Mouse (Mus musculus) forebrain, embryonic 11.5 days (tissue): ENCODE results near the gene Gm44511. TPM values are rescaled to one million over a fixed set of nuclear protein-coding genes. Genes with fewer than 3 reads are reported as not detected.
"Not testable (repeated sequence)": the region's sequence is repeated elsewhere in the genome, so short reads cannot be mapped to it uniquely, and the experiment has no call there.

ENCODE experiments used
- ATAC-seq: fragments of 200-750 bp; cut with Nextera tagmentation; replicated peaks from 2 replicates; pipeline ENCODE4 v1.8.0; 2017; ENCODE audit warnings: moderate TSS enrichment; ENCODE audit not compliant: low FRiP score
- DNase-seq: peaks from one replicate; pipeline ENCODE4 v3.0.0-alpha.2; 2017; ENCODE audit warnings: low spot score
- H3K27ac ChIP-seq: fragments of 300-500 bp; sonication (generic); 2 replicates; pipeline ENCODE4 v1.5.1; 2014; ENCODE audit warnings: low read depth, low read length
- H3K27me3 ChIP-seq: fragments of 300-500 bp; sonication (generic); 2 replicates; pipeline ENCODE4 v1.6.1; 2014; ENCODE audit warnings: mild to moderate bottlenecking, low read length, mixed read lengths; ENCODE audit not compliant: control insufficient read depth, insufficient read depth
- H3K36me3 ChIP-seq: fragments of 300-500 bp; sonication (generic); 2 replicates; pipeline ENCODE4 v1.6.1; 2014; ENCODE audit warnings: mild to moderate bottlenecking, low read length, moderate library complexity, mixed read lengths; ENCODE audit not compliant: control insufficient read depth, insufficient read depth
- H3K4me1 ChIP-seq: fragments of 300-500 bp; sonication (generic); replicated peaks from 2 replicates; pipeline ENCODE4 v1.6.1; 2014; ENCODE audit warnings: low read length, mixed read lengths; ENCODE audit not compliant: control insufficient read depth, insufficient read depth
- H3K4me2 ChIP-seq: fragments of 300-500 bp; sonication (generic); 2 replicates; pipeline ENCODE4 v1.6.1; 2014; ENCODE audit warnings: low read depth, mild to moderate bottlenecking, low read length, moderate library complexity, mixed read lengths; ENCODE audit not compliant: severe bottlenecking
- H3K4me3 ChIP-seq: fragments of 300-500 bp; sonication (generic); 2 replicates; pipeline ENCODE4 v1.5.1; 2014; ENCODE audit warnings: low read depth, low read length
- H3K9ac ChIP-seq: fragments of 300-500 bp; sonication (generic); 2 replicates; pipeline ENCODE4 v1.6.1; 2014; ENCODE audit warnings: low read length
- H3K9me3 ChIP-seq: fragments of 300-500 bp; sonication (generic); 2 replicates; pipeline ENCODE4 v1.6.1; 2016; ENCODE audit warnings: low read length, mixed read lengths; ENCODE audit not compliant: control insufficient read depth
- WGBS: fragments of 180-500 bp; shearing (Covaris S2); extraction: QIAGEN DNeasy Blood & Tissue Kit; methylation state at CpG from one replicate; pipeline ENCODE4 v1.1.7; 2014; 5-methylcytosine and 5-hydroxymethylcytosine counted together
- polyA plus RNA-seq: library from polyadenylated mRNA; unstranded; fragments of >200 nt; fragmentation: Nextera tagmentation; extraction: Ambion mirVana; gene quantifications from 2 replicates; pipeline ENCODE4 v1.2.1, GENCODE M21; 2014

The Gm44511 gene
- polyA plus RNA-seq, 1 experiment from 2014 or later: not detected

DNA sequence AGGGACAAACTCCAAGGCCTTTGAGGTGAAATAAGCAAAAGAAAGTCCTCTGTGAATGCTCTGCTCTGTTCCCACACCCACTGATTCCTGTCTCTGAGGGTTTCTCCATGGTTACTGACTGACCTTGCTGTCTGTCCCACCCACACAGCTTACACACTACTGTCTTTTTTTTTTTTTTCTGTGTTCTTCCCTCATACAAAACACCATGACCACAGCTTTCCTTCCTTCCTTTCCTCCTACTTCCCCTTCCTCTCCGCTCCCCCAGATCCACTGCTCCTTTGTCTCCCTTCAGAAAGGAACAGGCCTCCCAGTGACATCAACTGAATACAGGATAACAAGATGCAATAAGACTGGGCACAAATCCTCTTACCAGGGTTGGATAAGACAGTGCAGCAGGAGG, 37.6 kb downstream of the Gm44511 start:
- H3K9me3 ChIP-seq: no peaks in the 10 kb centered on the region
- ATAC-seq (no peak), DNase-seq (no peak)
- no peaks in the 10 kb centered on the region for H3K4me1 ChIP-seq
- H3K4me3 ChIP-seq: no peak overlapping the region
- H3K4me2 ChIP-seq: no peak overlapping the region
- no peak overlapping the region for H3K9ac ChIP-seq
- H3K36me3 ChIP-seq: no peaks in the 10 kb centered on the region
- 92% methylated on average over 1 of the region's 1 CpGs for WGBS
- no peaks in the 10 kb centered on the region for H3K27me3 ChIP-seq
- H3K27ac ChIP-seq: no peak overlapping the region

DNA sequence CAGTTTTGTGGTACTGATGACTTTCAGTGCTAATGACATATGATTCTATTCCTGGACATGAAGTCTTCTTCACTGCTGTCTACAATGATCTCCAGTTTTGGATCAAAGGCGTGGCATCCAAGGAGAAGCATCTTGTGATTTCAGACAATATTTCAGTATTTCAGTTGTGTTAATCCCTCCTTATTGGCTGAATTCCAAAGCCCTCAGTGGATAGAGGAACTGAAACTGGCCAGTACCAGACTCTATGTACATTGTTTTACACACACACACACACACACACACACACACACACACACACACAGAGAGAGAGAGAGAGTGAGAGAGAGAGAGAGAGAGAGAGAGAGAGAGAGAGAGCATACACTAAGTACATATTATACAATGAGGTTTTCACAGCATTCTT, 39.7 kb downstream of the Gm44511 start:
- DNase-seq, H3K27me3 ChIP-seq, ATAC-seq, H3K9ac ChIP-seq, H3K36me3 ChIP-seq, H3K4me2 ChIP-seq, H3K4me3 ChIP-seq, H3K9me3 ChIP-seq, H3K27ac ChIP-seq, H3K4me1 ChIP-seq: not testable (repeated sequence)
- 87% methylated on average over 1 of the region's 1 CpGs for WGBS

DNA sequence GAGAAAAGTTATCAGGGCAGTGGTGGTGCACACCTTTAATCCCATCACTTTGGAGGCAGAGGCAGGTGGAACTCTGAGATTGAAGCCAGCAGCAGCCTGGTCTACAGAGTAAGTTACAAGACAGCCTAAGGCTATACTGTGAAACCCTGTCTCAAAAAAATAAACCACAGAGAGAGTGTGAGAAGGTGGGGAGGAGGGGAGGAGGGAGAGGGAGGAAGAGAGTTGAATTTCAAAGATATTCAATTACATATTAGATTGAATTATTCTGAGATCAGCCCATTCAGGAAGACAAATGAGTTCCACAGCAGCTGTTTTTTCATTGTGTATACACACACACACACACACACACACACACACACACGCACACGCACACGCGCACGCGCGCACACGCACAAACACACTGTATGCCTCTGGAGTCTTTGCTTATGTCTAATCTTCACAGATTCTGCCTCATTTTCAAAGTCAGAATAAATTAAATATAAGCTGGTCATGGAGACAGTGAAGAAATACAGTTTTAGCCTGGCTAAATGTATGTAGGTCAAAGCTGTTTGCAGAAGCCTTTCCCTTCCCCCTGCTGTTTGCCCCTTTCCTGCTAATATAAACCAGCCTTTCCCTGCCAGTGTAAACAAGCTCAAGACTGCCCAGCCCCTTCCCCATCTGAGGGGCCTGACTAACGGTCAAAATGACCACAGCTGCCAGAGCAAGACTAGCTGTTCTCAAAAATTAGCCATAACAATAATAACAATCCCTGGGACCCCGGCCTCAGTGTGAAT, 56.4 kb downstream of the Gm44511 start:
- H3K9me3 ChIP-seq: no peaks in the 10 kb centered on the region
- H3K27me3 ChIP-seq: no peaks in the 10 kb centered on the region
- no peaks in the 10 kb centered on the region for H3K36me3 ChIP-seq
- H3K4me3 ChIP-seq: no peak overlapping the region
- H3K9ac ChIP-seq: no peak overlapping the region
- no peak overlapping the region for H3K4me2 ChIP-seq
- no peak overlapping the region for H3K27ac ChIP-seq
- no peaks in the 10 kb centered on the region for H3K4me1 ChIP-seq
- WGBS: 76% methylated on average over 10 of the region's 10 CpGs
- ATAC-seq (no peak), DNase-seq (no peak)

DNA sequence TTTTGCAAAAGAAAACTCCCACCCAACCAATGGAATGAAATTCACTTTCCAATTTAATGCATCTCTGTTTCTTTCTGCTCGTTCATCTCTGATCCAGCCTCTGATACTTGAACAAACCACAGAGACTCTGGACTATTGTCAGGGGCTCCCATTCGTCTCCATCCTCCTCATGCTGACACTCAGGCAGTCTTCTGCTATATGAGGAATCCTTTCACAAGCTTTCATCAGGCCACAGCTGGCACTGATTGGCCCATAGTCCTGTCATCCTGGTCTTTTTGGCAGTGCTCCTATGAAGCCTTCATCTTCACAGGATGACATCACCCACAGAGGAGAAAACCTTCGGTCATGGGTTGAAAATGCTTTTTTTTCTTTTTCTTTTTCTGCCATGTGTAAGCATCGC, 58.1 kb downstream of the Gm44511 start:
- ATAC-seq: no peak
- Histone ChIP-seq H3K4me3 (no peak overlapping the region), H3K36me3 (no peaks in the 10 kb centered on the region), H3K27ac (no peak overlapping the region), H3K4me1 (no peaks in the 10 kb centered on the region), H3K9ac (no peak overlapping the region), H3K9me3 (no peaks in the 10 kb centered on the region), H3K4me2 (no peak overlapping the region), H3K27me3 (no peaks in the 10 kb centered on the region)
- WGBS: 74% methylated on average over 4 of the region's 4 CpGs
- no peak for DNase-seq

DNA sequence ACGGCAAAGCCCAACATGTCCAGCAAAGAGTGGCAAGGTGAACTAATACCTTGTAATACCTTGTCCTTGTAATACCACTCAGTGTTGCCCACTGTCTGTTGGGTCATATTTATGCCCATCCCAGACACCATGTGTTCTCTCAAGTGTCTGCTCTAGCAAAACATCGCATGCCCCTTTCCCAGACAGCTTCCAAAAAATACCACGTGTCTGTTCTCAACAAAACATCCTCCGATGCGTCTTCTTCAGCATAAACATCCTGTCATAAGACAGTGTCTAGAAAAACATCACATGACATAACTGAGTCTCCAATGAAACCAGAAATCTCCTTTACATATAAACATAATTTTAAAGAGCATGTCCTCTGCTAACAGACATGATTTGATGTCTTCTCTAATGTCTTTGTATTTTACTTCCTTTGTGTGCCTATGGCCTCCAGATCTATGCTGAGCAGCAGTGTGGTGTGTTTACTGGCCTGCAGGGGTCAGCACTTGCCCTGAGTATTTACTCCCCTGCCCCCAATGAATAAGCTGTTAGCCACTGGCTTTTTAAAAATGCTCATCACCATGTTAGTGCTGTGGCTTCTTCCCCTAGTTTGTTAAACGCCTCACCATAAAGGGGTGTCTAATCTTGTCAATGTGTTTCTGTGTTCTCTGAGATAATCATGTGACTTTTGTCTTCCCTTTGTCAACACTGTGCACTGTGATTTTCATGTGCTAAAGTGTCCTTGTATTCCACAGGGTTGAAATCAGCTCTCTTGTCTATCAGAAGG, 59.4 kb downstream of the Gm44511 start:
- 70% methylated on average over 6 of the region's 6 CpGs for WGBS
- ATAC-seq (peak; percentile 28), DNase-seq (peak; percentile 62)
- H3K4me3 ChIP-seq, H3K4me2 ChIP-seq, H3K27me3 ChIP-seq, H3K27ac ChIP-seq, H3K9ac ChIP-seq, H3K4me1 ChIP-seq, H3K36me3 ChIP-seq, H3K9me3 ChIP-seq: not testable (repeated sequence)

DNA sequence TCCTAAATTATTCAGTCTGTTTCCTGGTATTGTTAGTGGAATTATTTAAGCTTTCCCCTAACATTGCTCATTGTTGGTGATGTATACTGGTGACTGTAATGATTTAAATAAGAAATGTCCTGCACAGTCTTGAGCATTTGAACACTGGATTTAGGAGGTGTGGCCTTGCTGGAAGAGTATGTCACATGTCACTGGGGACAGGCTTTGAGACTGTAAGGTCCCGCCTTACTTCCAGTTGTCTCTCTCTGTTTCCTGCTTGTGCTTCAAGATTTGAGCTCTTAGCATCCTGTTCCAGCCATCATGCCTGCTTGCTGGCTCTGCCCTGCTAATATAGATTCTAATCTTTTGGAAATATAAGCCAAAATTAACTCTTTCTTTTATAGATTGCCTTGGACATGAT, 60.9 kb downstream of the Gm44511 start:
- DNase-seq: no peak
- 82% methylated on average over 1 of the region's 1 CpGs for WGBS
- Histone ChIP-seq H3K4me2 (no peak overlapping the region), H3K36me3 (no peaks in the 10 kb centered on the region), H3K27me3 (no peaks in the 10 kb centered on the region), H3K9me3 (no peaks in the 10 kb centered on the region), H3K4me3 (no peak overlapping the region), H3K4me1 (no peaks in the 10 kb centered on the region), H3K27ac (no peak overlapping the region), H3K9ac (no peak overlapping the region)
- ATAC-seq: no peak

DNA sequence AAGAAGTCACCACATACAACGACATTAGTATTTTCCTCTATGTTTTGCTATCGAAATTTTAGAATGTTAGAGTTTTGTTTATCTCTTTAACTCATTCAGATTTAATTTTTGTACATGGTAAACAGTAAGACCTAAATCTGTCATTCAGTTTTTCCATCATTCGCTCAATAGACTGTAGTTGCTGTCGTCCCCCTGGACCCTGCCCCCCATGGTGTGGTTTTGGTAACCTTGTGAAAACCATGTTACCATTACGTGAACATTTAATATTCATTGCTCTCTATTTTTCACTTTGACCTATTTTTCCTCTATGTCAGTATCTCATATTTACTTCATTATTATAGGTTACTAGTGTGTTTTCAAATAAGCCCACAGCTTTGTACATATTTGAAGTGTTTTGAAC, 61.5 kb downstream of the Gm44511 start:
- Histone ChIP-seq H3K27me3 (no peaks in the 10 kb centered on the region), H3K9ac (peak overlapping the region; percentile 41), H3K36me3 (no peaks in the 10 kb centered on the region), H3K9me3 (no peaks in the 10 kb centered on the region), H3K4me3 (peak overlapping the region; percentile 34), H3K27ac (no peak overlapping the region), H3K4me1 (no peaks in the 10 kb centered on the region), H3K4me2 (peak overlapping the region; percentile 41; the same call in 1 of the 2 replicates)
- ATAC-seq (no peak), DNase-seq (no peak)
- 22% methylated on average over 5 of the region's 5 CpGs for WGBS

DNA sequence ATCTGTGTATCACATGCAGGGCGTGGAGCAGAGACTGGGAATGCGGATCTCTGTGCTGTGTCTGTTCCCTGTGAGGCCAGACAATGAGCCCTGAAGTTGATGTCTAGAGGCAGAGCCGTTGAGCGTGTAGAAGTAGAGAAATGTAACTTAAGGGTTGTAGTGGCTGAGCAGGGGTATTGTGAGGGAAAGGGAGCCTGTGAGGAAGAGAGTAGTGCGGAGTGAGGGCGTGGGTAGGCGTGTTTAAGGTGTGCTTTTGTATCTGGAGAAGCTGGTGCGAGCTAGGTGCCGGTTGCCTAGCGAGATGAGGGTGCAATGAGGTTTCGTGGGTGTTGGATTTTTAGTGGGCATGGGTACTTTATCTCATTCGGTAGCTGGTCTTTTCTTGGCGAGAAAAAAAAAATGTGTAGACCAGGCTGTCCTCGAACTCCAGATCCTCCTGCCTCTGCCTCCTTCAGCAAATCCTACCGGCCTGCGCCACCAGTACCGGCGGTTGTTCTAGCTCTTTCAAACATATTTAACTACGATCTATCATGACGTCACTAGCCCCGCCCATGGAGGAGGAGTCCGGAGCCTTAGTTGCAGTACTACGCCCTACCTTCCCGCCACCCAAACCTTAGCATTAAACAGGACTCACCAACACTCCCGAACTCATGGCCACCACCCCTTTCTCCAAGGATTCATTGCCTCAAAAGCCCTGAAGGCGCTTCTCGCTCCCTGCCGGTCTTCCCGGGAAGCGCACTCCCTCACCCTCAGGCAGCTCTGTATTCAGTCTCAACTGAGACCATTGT, 62.2 kb downstream of the Gm44511 start:
- ATAC-seq (peak; percentile 93), DNase-seq (peak; percentile 96)
- Histone ChIP-seq H3K4me3 (peak overlapping the region; percentile 55), H3K36me3 (no peaks in the 10 kb centered on the region), H3K4me1 (no peaks in the 10 kb centered on the region), H3K9ac (peak overlapping the region; percentile 66), H3K27me3 (no peaks in the 10 kb centered on the region), H3K4me2 (peak overlapping the region; percentile 63), H3K9me3 (no peaks in the 10 kb centered on the region), H3K27ac (0 out of 2 replicates have a peak overlapping the region, but pooled peaks have one; percentile 50)
- 2% methylated on average over 30 of the region's 30 CpGs for WGBS
